Mouse (Mus musculus) forebrain, embryonic 10.5 days (tissue): ENCODE results near the gene Xkrx. TPM values are rescaled to one million over a fixed set of nuclear protein-coding genes. Genes with fewer than 3 reads are reported as not detected.
"Not testable (repeated sequence)": the region's sequence is repeated elsewhere in the genome, so short reads cannot be mapped to it uniquely, and the experiment has no call there.

ENCODE experiments used
- DNase-seq: peaks from one replicate; pipeline ENCODE4 v3.0.0-alpha.2; 2017; ENCODE audit warnings: low spot score; ENCODE audit errors: extremely low spot score
- H3K27ac ChIP-seq: fragments of 300-500 bp; sonication (generic); 2 replicates; pipeline ENCODE4 v1.5.1; 2016; ENCODE audit warnings: mild to moderate bottlenecking
- H3K27me3 ChIP-seq: fragments of 300-500 bp; sonication (generic); 2 replicates; pipeline ENCODE4 v1.6.1; 2016; ENCODE audit warnings: mild to moderate bottlenecking; ENCODE audit not compliant: poor library complexity, severe bottlenecking
- H3K36me3 ChIP-seq: fragments of 300-500 bp; sonication (generic); replicated peaks from 2 replicates; pipeline ENCODE4 v1.6.1; 2016; ENCODE audit warnings: mild to moderate bottlenecking, moderate library complexity
- H3K4me1 ChIP-seq: fragments of 300-500 bp; sonication (generic); 2 replicates; pipeline ENCODE4 v1.6.1; 2016
- H3K4me3 ChIP-seq: fragments of 300-500 bp; sonication (generic); 2 replicates; pipeline ENCODE4 v1.5.1; 2016; ENCODE audit warnings: mild to moderate bottlenecking, moderate library complexity
- H3K9me3 ChIP-seq: fragments of 300-500 bp; sonication (generic); 2 replicates; pipeline ENCODE4 v1.6.1; 2016; ENCODE audit warnings: mild to moderate bottlenecking, moderate library complexity
- WGBS: fragments of 180-500 bp; shearing (Covaris S2); methylation state at CpG from one replicate; pipeline ENCODE4 v1.1.7; 2016; 5-methylcytosine and 5-hydroxymethylcytosine counted together
- polyA plus RNA-seq: library from polyadenylated mRNA; unstranded; fragments of >200 nt; fragmentation: Nextera tagmentation; extraction: Ambion mirVana; gene quantifications from 2 replicates; pipeline ENCODE4 v1.2.1, GENCODE M21; 2016

The Xkrx gene
- polyA plus RNA-seq = 0.11 TPM in 1 of 2 replicates, not detected in the other

DNA sequence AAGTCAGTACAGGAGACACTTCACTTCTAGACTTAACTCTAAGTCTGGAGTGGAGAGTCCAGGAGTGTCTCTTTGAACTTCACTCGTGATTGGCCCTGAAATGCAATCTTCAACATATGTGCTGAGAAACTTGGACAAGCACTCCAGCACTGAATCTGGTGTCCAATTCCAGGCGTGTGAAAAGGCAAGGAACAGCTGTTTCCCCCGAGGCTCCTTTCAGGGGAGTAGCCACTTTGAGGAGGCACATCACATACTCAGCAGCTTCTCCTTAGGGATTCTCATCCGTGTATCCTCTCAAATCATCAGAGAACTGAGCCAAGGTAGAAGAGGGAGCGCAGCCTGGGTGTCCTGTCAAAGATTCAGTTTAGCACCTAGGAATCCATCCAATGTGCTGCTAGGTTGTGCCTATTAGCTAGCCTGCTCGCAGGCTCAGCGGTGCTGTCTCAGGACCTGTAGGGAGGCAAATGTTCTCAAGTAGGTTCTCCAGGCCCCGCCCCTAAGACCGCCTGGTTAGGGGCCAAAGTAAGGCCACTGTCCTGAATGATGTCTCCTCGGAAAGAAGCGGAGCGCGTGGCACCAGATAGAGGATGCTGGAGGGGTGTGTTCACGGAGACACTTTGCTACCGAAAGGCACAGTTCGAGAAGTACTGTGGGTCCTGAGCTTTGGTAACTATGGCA is at the start of gene Xkrx:
TSS of gene Xkrx (minus strand) at position 34 of the 678 bp plus-strand sequence.
- no peak for DNase-seq
- H3K27me3 ChIP-seq = peaks cover 60% of the 10 kb centered on the region
- no peaks in the 10 kb centered on the region for H3K9me3 ChIP-seq
- no peaks in the 10 kb centered on the region for H3K36me3 ChIP-seq
- H3K4me1 ChIP-seq = peaks cover 14% of the 10 kb centered on the region
- 36% methylated on average over 16 of the region's 16 CpGs for WGBS
- H3K4me3 ChIP-seq = peak within 1 kb of the TSS; percentile 43
- H3K27ac ChIP-seq = no peak within 1 kb of the TSS

DNA sequence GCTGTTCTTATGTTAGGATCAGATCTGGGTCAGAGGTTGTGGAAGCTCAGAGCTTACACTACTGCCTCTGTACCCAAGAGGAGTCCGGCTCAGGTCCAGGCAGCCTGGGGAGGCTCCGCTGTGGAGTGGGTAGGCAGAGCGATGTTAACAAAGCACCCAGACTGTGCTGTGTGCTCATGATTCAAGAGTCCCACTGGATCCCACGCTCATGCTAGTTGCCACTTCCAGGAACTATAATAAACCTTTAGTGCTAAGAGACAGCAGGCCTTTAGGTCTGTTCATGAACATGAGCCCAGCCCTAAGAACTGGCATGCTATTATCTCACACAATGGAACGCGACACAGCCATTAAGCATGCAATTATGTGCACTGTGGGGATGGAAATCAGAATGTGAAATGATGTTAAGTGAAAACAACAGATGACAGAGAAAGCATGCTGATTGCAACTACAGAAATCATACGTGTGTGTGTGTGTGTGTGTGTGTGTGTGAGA is 49.3 kb upstream of the Xkrx start:
- Histone ChIP-seq H3K4me3 (no peak overlapping the region), H3K36me3 (no peaks in the 10 kb centered on the region), H3K4me1 (no peaks in the 10 kb centered on the region), H3K9me3 (no peaks in the 10 kb centered on the region), H3K27me3 (peaks cover 41% of the 10 kb centered on the region), H3K27ac (no peak overlapping the region)
- 86% methylated on average over 7 of the region's 7 CpGs for WGBS
- DNase-seq = no peak

DNA sequence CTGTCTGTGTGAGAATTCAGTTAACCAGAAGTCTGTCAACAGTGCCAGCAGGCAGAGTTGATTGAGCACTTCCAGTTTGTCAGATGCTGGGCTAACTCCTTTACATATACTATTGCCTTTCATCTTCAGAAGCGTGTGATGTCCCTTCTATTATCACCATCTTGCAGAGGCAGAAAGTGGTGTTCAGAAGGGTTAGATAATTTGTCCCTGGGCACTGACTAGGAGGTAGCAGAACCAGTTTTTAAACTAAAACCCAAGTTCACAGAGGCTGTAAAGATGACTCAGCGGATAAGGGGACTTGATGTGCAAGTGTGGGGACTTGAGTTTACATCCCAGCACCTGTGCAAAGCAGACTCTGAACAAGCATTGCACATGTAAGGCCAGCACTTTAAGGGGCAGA is 46.6 kb upstream of the Xkrx start:
- H3K27ac ChIP-seq = no peak overlapping the region
- no peak for DNase-seq
- H3K9me3 ChIP-seq = no peaks in the 10 kb centered on the region
- no peak overlapping the region for H3K4me3 ChIP-seq
- H3K4me1 ChIP-seq = no peaks in the 10 kb centered on the region
- no peaks in the 10 kb centered on the region for H3K36me3 ChIP-seq
- peaks cover 33% of the 10 kb centered on the region for H3K27me3 ChIP-seq
- 85% methylated on average over 2 of the region's 2 CpGs for WGBS

DNA sequence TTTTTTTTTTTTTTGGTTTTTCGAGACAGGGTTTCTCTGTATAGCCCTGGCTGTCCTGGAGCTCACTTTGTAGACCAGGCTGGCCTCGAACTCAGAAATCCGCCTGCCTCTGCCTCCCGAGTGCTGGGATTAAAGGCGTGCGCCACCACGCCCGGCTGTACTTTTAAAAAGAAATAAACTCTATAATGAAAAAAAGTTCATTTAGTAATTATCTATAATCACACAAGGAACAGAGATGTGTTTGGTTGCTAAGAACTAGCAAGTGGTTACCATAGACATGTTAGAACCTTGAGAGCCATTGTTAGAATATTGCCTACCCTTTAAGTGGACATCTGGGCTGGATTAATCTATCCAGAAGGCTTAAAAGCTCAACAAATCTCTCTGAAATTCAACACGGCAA is 25.3 kb upstream of the Xkrx start, which contains the start of gene Arl13a:
TSS of gene Arl13a (plus strand) at position 301 of the 400 bp plus-strand sequence.
- H3K36me3 ChIP-seq, H3K27ac ChIP-seq, DNase-seq, H3K4me3 ChIP-seq, H3K9me3 ChIP-seq, H3K4me1 ChIP-seq: not testable (repeated sequence)
- WGBS = 95% methylated on average over 9 of the region's 9 CpGs
- peaks cover 58% of the 10 kb centered on the region for H3K27me3 ChIP-seq

DNA sequence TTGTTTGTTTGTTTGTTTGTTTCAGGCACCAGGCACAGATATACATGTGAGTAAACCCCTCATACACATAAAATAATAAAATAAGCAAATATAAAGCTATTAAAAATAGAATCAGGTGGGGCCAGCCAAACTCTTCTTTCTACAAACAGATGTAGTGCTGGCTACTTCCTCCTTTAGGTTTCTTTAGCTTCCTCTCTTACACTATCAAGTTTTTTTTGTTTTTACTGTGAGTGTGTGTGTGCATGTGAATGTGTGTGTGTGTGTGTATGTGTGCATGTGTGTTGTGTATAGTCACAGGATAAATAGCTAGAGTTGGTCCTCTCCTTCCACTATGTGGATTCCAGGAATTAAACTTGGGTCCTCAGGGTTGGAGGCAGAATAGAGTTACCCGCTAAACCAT is 12.8 kb upstream of the Xkrx start:
- Histone ChIP-seq H3K4me1 (no peaks in the 10 kb centered on the region), H3K4me3 (no peak overlapping the region), H3K27ac (no peak overlapping the region), H3K9me3 (no peaks in the 10 kb centered on the region), H3K27me3 (peaks cover 39% of the 10 kb centered on the region), H3K36me3 (no peaks in the 10 kb centered on the region)
- 86% methylated on average over 1 of the region's 1 CpGs for WGBS
- DNase-seq = no peak

DNA sequence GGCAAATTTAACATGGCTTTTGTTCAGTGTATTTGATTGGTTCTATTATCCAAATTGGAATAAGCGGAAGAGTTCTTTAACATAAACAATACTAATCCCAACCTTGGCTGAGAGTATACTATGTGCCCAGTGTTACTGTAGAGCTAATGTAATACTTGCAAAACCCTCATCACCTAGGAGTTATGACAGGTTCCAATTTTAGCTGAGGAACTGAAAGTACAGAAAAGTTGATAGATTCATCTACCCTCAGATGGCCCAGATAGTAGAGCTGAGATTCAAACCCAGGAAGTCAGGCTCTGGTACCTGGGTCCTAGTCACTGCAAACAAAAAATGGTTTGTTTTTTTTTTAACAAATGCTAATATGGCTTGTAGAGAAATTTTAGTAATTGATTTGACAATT is 8.7 kb upstream of the Xkrx start:
- DNase-seq = no peak
- Histone ChIP-seq H3K27me3 (peaks cover 28% of the 10 kb centered on the region), H3K27ac (no peak overlapping the region), H3K4me1 (no peaks in the 10 kb centered on the region), H3K36me3 (no peaks in the 10 kb centered on the region), H3K4me3 (no peak overlapping the region), H3K9me3 (no peaks in the 10 kb centered on the region)
- WGBS = 91% methylated on average over 1 of the region's 1 CpGs

DNA sequence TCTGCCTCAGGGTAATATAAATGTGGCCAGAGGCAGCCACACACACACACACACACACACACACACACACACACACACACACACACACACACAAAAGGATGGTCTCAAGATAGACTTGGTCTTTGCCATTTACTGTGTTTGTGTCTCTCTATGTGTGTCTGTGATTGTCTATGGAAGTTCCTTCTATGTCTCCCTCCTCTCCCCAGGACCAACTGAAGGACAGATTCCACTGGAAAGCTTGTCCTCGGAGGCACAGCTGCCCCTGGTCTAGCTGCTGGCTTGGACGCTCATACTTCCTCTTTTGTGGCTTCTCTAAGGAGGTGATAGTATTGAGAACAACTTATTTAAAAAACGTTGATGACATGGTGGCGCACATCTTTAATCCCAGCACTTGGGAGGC is 1.6 kb upstream of the Xkrx start:
- no peaks in the 10 kb centered on the region for H3K9me3 ChIP-seq
- peaks cover 54% of the 10 kb centered on the region for H3K27me3 ChIP-seq
- DNase-seq = no peak
- H3K4me3 ChIP-seq = no peak overlapping the region; the same call in 1 of the 2 replicates
- H3K4me1 ChIP-seq = peaks cover 14% of the 10 kb centered on the region
- WGBS = 63% methylated on average over 4 of the region's 4 CpGs
- no peak overlapping the region for H3K27ac ChIP-seq
- no peaks in the 10 kb centered on the region for H3K36me3 ChIP-seq

DNA sequence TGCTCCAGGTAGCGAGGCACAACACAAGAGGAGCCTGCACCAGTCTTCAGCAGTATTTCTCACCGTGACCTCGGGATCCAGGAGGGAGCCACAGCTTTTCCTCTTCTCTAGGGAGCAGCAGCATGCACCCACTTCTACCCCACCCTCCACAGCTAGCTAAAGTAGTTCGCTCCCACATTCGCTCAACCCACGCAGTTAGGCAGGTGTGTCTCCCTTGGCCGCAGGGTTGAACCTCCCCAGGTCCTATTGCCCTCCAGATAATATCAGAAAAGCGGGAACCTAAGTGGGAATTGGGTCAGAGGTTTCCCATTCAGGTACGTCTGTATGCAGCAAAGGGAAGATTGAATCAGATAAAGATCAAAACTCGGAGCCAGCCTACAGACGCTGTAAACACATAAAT is 950 bp upstream of the Xkrx start:
- Histone ChIP-seq H3K36me3 (no peaks in the 10 kb centered on the region), H3K27ac (no peak overlapping the region), H3K27me3 (peaks cover 57% of the 10 kb centered on the region), H3K4me3 (peak overlapping the region; percentile 43), H3K4me1 (peaks cover 14% of the 10 kb centered on the region), H3K9me3 (no peaks in the 10 kb centered on the region)
- DNase-seq = no peak
- 20% methylated on average over 11 of the region's 11 CpGs for WGBS

DNA sequence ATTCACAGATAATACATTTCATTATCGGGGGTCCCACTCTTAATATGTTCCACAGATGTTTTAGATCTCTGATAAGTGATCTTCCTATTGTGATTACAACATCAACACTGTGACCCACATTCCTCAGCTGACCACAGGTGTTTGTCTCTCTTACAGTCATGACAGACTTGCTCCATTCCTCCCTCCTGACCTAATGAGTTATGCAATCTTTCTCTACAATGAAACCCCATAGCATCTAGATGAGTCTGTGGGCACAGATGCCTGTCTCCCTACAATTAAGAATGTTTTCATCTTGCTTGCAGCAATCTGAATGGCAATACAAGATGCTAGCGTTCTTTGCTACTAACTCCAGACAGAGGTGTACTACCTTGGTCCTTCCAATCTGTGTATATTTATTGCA is 1.4 kb downstream of the Xkrx start:
- Histone ChIP-seq H3K27ac (no peak overlapping the region), H3K4me3 (no peak overlapping the region), H3K36me3 (no peaks in the 10 kb centered on the region), H3K4me1 (peaks cover 14% of the 10 kb centered on the region), H3K9me3 (no peaks in the 10 kb centered on the region), H3K27me3 (peaks cover 58% of the 10 kb centered on the region)
- 86% methylated on average over 2 of the region's 2 CpGs for WGBS
- DNase-seq = no peak

DNA sequence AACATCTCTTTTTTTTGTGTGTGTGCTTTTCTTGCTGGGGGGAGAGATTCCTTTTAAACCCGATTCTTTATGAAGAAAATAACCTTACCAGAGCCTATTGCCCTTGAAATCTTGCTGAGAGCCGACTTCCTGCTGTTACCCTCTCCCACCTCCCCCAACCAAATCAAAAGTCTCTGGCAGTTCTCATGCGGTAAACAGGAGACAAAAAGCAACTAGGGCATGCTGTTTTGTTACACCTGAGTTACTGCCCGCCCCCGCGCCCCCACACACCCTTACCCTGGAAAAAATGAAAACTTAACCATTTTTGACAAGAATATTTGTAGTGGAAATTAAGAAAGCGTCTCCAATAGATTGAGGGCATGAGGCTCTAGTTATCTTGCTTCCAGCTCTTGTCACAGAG is 3.7 kb downstream of the Xkrx start:
- Histone ChIP-seq H3K4me3 (no peak overlapping the region), H3K27me3 (peaks cover 59% of the 10 kb centered on the region), H3K27ac (no peak overlapping the region), H3K36me3 (no peaks in the 10 kb centered on the region), H3K4me1 (peaks cover 10% of the 10 kb centered on the region), H3K9me3 (no peaks in the 10 kb centered on the region)
- 41% methylated on average over 7 of the region's 7 CpGs for WGBS
- DNase-seq = no peak

DNA sequence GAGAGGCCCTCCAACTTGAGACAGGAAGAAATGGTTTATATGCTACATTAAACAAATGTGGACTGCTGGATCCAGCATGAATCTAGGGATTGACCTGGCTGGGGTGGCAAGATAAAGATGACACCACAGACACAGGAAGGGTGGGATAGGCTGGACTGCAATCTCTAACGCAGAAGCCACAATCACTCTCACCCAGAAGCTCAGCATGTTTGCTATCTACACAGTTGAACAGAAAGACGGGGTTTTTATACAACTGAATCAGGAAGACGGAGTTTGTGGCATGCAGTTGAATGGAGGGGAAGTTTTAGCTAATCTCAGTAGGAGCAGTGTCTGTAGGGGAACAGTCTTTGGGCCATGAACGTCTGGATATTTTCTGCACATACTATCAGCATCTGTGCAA is 19.9 kb downstream of the Xkrx start:
- WGBS = 80% methylated on average over 4 of the region's 4 CpGs
- H3K4me1 ChIP-seq = no peaks in the 10 kb centered on the region
- H3K27me3 ChIP-seq = peaks cover 53% of the 10 kb centered on the region
- H3K27ac ChIP-seq = no peak overlapping the region
- no peaks in the 10 kb centered on the region for H3K9me3 ChIP-seq
- H3K36me3 ChIP-seq = no peaks in the 10 kb centered on the region
- no peak for DNase-seq
- no peak overlapping the region for H3K4me3 ChIP-seq

DNA sequence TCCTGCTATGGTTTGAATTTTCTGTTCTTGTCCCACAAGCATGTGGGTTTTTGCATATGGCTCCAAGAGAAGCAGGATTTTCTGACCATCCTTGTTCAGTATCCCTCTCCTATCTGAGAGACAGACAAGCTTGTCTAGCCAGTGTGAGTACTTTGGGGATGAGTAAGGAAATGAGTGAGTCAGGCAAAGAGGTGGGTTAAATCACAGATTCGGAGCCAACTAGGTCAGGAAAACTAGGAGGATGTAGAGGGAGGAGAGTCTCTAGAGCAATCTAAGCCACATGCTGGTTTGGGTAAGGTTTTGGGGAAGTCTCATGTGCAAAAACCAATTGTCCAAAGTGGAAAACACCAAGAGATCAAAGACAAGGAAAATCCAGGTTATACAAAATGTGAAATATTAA is 20.3 kb downstream of the Xkrx start:
- Histone ChIP-seq H3K36me3 (no peaks in the 10 kb centered on the region), H3K4me1 (no peaks in the 10 kb centered on the region), H3K9me3 (no peaks in the 10 kb centered on the region), H3K27me3 (peaks cover 55% of the 10 kb centered on the region), H3K27ac (no peak overlapping the region), H3K4me3 (no peak overlapping the region)
- no peak for DNase-seq
- 95% methylated on average over 1 of the region's 1 CpGs for WGBS

DNA sequence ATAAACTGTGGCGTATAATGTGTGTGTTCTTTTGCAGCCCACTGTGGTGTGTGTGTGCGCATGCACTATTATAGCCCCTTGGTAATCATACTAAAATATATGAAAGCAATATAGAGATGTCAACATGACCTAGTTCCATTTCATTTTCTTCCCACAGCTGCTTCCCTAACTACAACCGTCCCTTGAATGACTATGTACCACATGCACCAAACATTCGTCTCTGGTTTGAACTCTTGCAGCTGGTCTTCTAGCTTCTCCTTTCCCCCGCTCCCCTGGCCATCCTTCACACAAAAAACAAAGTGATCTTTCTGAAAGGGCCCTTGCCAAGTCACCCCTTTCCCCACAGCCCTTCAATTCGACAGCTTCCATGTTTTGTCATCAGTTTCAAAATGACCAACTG is 21.9 kb downstream of the Xkrx start:
- Histone ChIP-seq H3K36me3 (no peaks in the 10 kb centered on the region), H3K27ac (no peak overlapping the region), H3K27me3 (peaks cover 69% of the 10 kb centered on the region), H3K4me1 (no peaks in the 10 kb centered on the region), H3K4me3 (no peak overlapping the region), H3K9me3 (no peaks in the 10 kb centered on the region)
- no peak for DNase-seq
- WGBS = 89% methylated on average over 6 of the region's 6 CpGs
